Mouse (Mus musculus) kidney, embryonic 14.5 days (tissue): ENCODE data around the gene Gtf3c5. TPM values are rescaled to one million over a fixed set of nuclear protein-coding genes. Genes with fewer than 3 reads are reported as not detected.

Experiments
- ATAC-seq: fragments of 200-750 bp; cut with Nextera tagmentation; 2 replicates; pipeline ENCODE4 v1.8.0; 2017; ENCODE audit warnings: moderate number of reproducible peaks, mild to moderate bottlenecking, moderate TSS enrichment, moderate library complexity; ENCODE audit not compliant: low FRiP score, low TSS enrichment
- H3K27ac ChIP-seq: fragments of 300-500 bp; sonication (generic); 2 replicates; pipeline ENCODE4 v1.5.1; 2014; ENCODE audit warnings: low read depth, mild to moderate bottlenecking, low read length, moderate library complexity, mixed read lengths
- H3K27me3 ChIP-seq: fragments of 300-500 bp; sonication (generic); 2 replicates; pipeline ENCODE4 v1.6.1; 2014; ENCODE audit warnings: mild to moderate bottlenecking, low read length; ENCODE audit not compliant: control insufficient read depth, insufficient read depth
- H3K36me3 ChIP-seq: fragments of 300-500 bp; sonication (generic); 2 replicates; pipeline ENCODE4 v1.6.1; 2014; ENCODE audit warnings: low read length, mixed read lengths; ENCODE audit not compliant: control insufficient read depth, insufficient read depth
- H3K4me1 ChIP-seq: fragments of 300-500 bp; sonication (generic); 2 replicates; pipeline ENCODE4 v1.6.1; 2014; ENCODE audit warnings: low read length, mixed read lengths; ENCODE audit not compliant: control insufficient read depth, insufficient read depth
- H3K4me2 ChIP-seq: fragments of 300-500 bp; sonication (generic); replicated peaks from 2 replicates; pipeline ENCODE4 v1.6.1; 2014; ENCODE audit warnings: low read depth, mild to moderate bottlenecking, low read length
- H3K4me3 ChIP-seq: fragments of 300-500 bp; sonication (generic); 2 replicates; pipeline ENCODE4 v1.5.1; 2014; ENCODE audit warnings: mild to moderate bottlenecking, low read length
- H3K9ac ChIP-seq: fragments of 300-500 bp; sonication (generic); 2 replicates; pipeline ENCODE4 v1.6.1; 2014; ENCODE audit warnings: low read depth, mild to moderate bottlenecking, low read length, moderate library complexity
- H3K9me3 ChIP-seq: fragments of 300-500 bp; sonication (generic); 2 replicates; pipeline ENCODE4 v1.6.1; 2016; ENCODE audit warnings: low read length; ENCODE audit not compliant: control insufficient read depth
- WGBS: fragments of 180-500 bp; shearing (Covaris S2); extraction: QIAGEN DNeasy Blood & Tissue Kit; methylation state at CpG from one replicate; pipeline ENCODE4 v1.1.7; 2014; 5-methylcytosine and 5-hydroxymethylcytosine counted together
- polyA plus RNA-seq: library from polyadenylated mRNA; unstranded; fragments of >200 nt; fragmentation: Nextera tagmentation; extraction: Ambion mirVana; gene quantifications from 2 replicates; pipeline ENCODE4 v1.2.1, GENCODE M21; 2014

Gene Gtf3c5
- polyA plus RNA-seq, 1 experiment from 2014 or later: 35.8 TPM

DNA sequence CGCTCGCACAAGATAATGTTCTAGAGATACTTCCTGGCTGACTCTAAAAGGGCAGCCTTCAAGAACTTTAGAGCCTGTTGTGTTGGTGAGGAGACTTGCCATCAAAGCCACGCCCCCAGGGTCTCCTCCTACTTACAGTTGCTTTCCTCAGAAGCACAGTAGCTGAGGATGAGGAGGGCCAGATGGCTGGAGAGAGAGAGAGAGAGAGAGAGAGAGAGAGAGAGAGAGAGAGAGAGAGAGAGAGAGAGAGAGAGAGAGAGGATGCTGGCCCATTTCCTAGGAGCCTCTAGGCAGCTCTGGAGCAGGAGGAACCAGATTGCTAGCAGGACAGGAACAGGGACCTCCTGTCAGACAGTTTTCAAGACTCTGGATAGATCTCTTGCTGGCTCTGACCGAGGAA lies 47.4 kb downstream of the Gtf3c5 start:
- WGBS: 53% methylated on average over 4 of the region's 4 CpGs
- Histone ChIP-seq H3K27me3 (no peaks in the 10 kb centered on the region), H3K4me3 (no peak overlapping the region), H3K27ac (no peak overlapping the region), H3K4me2 (no peak overlapping the region), H3K9me3 (no peaks in the 10 kb centered on the region), H3K4me1 (peaks cover 49% of the 10 kb centered on the region), H3K9ac (no peak overlapping the region), H3K36me3 (no peaks in the 10 kb centered on the region; the same call in 1 of the 2 replicates)
- ATAC-seq: no peak

DNA sequence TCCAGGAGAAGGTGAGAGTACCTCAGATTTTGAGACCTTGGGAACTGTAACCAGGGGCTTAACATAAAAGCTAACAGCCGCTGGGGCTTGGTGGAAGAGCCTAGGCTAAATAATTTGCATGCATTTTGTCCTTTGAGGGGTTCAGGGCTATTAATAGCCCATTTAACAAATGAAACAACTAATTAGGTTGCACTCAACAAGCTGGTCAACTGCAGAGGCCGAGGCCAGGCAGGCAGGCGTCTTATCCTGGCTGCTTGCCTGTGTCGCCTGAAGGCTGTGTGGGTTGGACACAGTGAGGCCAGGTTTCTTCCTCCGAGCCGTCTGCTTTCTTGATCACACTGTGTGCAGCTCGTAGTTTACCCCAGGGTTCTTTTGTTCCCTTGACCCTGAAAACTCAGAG lies 47.9 kb downstream of the Gtf3c5 start:
- no peak overlapping the region for H3K27ac ChIP-seq
- peaks cover 52% of the 10 kb centered on the region for H3K4me1 ChIP-seq
- WGBS: 44% methylated on average over 7 of the region's 7 CpGs
- no peak for ATAC-seq
- H3K9me3 ChIP-seq: no peaks in the 10 kb centered on the region
- H3K4me3 ChIP-seq: no peak overlapping the region
- H3K4me2 ChIP-seq: peak overlapping the region; percentile 84; the same call in 1 of the 2 replicates
- no peaks in the 10 kb centered on the region for H3K36me3 ChIP-seq
- H3K27me3 ChIP-seq: no peaks in the 10 kb centered on the region
- H3K9ac ChIP-seq: no peak overlapping the region

DNA sequence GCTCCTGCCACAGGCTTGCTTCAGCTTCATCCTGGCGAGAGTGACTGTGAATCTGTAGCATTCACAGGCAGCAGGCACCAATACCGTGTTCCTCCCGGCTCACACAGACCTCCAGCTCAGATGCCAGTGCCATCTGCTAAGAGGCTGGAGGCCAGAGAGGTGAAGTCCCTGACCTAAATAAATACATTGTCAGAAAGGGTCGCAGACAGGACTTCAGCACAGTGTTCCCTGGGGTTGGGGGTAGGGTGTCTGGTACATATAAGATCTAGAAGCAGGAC lies 48.3 kb downstream of the Gtf3c5 start:
- Histone ChIP-seq H3K4me1 (peaks cover 57% of the 10 kb centered on the region), H3K36me3 (no peaks in the 10 kb centered on the region), H3K9ac (no peak overlapping the region), H3K4me3 (peak overlapping the region; percentile 8; the same call in 1 of the 2 replicates), H3K27ac (peak overlapping the region; percentile 52; the same call in 1 of the 2 replicates), H3K9me3 (no peaks in the 10 kb centered on the region), H3K4me2 (peak overlapping the region; percentile 84; the same call in 1 of the 2 replicates), H3K27me3 (no peaks in the 10 kb centered on the region)
- 30% methylated on average over 4 of the region's 4 CpGs for WGBS
- ATAC-seq: no peak

DNA sequence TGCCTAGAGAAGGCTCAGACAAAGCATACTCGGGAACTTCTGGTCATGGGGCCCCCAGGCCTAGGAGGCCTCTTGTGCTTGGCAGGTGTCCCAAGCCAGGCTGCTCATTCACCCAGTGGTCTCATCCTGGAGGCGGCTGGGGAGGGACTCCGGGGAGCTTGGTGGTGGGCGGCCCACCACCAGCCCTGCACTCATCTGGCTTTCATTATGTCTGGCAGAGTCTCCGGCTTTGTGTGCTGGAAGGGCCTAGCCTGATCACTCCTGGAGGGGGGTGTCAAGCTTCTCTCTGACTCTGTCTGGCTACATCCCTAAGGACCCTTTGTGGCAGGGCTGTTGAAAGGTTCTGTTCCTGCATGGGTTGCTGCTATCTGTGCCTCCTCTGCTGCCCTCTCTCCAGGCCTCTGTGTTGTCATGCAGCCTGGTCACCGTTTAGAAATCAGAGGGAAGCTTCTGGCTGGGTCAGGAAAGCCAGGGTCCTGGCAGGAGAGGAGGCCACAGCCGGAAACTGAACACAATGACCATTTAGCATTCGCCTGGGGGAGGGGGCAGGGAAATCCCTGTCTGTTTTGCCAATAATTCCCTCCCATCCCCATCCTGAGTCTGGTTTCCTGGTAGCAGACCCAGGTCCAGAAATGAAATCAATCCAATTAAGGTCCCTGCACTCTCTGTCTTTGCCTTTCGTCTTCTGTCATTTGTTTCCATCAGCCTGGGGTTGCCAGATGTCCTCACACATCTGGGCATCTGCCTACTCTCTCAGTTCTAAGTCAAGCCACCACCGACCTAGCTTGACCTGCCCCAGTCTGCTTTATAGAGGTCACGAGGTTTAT lies 48.9 kb downstream of the Gtf3c5 start:
- peak overlapping the region; percentile 65; the same call in 1 of the 2 replicates for H3K4me3 ChIP-seq
- no peaks in the 10 kb centered on the region for H3K9me3 ChIP-seq
- no peak for ATAC-seq
- H3K27me3 ChIP-seq: no peaks in the 10 kb centered on the region
- H3K36me3 ChIP-seq: no peaks in the 10 kb centered on the region
- H3K9ac ChIP-seq: peak overlapping the region; percentile 74; the same call in 1 of the 2 replicates
- WGBS: 44% methylated on average over 11 of the region's 11 CpGs
- H3K27ac ChIP-seq: peak overlapping the region; percentile 52
- peaks cover 60% of the 10 kb centered on the region for H3K4me1 ChIP-seq
- H3K4me2 ChIP-seq: peak overlapping the region; percentile 84

DNA sequence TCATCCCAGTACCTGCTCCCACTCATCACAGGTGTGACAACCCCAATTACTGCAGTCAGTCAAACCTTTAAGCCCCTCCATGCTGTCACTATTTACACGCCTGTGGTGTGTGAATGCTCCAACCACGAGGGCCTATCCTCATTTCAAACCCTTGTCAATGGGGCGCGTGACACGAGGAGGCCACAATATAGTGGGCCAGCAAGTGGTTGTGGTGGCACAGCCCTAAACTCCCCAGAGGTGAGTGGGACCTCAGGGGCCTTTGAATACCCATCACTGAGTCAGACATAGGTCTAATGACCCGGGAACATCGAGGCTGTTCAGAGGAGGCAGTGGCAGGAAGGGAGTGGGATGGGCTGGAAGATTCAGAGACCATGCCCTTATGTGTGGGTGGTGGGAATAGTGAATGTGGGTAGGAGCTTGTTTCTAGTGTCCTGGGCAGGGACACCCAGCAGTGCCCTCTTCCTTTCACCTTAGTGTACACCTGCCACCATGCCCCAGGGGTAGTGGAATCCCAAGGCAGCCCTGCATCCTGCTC lies 49.6 kb downstream of the Gtf3c5 start:
- no peaks in the 10 kb centered on the region for H3K36me3 ChIP-seq
- peak overlapping the region; percentile 84 for H3K4me2 ChIP-seq
- no peaks in the 10 kb centered on the region for H3K27me3 ChIP-seq
- no peak for ATAC-seq
- H3K4me3 ChIP-seq: peak overlapping the region; percentile 65
- H3K9ac ChIP-seq: peak overlapping the region; percentile 74; the same call in 1 of the 2 replicates
- peaks cover 56% of the 10 kb centered on the region for H3K4me1 ChIP-seq
- 64% methylated on average over 7 of the region's 7 CpGs for WGBS
- H3K27ac ChIP-seq: peak overlapping the region; percentile 62
- H3K9me3 ChIP-seq: no peaks in the 10 kb centered on the region

DNA sequence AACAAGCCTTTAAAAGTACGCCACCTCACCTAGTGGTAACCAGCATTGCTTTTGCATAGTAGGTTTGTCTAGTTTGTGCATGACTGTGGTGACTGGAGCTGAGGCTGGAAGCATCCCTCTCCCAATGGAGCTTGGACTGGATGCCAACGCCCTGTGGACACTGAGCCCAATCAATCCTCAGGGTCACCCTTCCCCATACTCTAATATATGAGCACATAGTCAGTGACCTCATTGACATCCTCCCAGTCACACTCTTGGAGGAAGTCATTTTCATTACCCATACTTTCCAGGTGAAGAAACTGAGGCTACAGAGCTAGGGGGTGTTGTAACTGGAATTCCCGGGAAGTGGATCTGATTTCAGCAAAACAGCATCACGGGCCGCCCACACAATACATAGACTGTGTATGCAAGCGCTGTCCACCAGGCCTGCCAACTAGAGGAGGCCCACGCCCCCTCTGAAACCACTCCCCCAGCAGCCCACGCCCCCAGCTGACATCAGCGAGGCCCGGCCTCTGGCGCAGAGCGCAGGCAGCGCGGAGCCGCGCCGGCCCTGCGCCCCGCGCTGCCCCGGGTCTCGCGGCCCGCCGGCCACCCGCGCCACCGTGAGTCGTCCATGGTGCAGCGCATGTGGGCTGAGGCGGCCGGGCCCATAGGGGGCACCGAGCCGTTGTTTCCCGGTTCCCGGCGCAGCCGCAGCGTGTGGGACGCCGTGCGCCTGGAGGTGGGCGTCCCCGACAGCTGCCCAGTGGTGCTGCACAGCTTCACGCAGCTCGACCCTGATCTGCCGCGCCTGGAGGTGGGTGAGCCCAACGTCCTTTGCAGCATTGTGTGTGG lies 50.4 kb downstream of the Gtf3c5 start:
- 2% methylated on average over 49 of the region's 49 CpGs for WGBS
- Histone ChIP-seq H3K4me3 (peak overlapping the region; percentile 65), H3K4me1 (peaks cover 51% of the 10 kb centered on the region)

DNA sequence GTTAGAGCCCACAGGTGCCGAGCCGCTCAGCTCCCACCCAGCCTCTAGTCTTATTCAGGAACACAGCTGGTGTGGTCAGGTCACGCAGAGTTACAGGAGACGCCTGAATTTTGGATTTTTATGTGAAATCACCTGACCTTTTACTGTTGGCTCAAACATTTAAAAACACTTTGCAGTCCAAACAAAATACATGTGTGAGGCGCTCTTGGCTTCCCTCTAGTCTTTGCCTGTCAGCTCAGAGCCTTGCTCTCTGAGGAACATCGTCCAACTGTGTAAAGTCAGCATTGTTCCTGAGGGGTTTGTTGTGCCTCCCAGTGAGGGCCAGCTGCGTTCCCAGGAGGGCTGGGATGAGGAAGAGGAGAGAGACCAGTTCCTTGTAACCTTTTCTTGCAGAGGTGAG lies 53.2 kb downstream of the Gtf3c5 start:
- Histone ChIP-seq H3K4me2 (no peak overlapping the region), H3K9me3 (no peaks in the 10 kb centered on the region), H3K27ac (peak overlapping the region; percentile 1; the same call in 1 of the 2 replicates), H3K4me1 (peaks cover 54% of the 10 kb centered on the region), H3K27me3 (no peaks in the 10 kb centered on the region), H3K9ac (no peak overlapping the region), H3K4me3 (no peak overlapping the region), H3K36me3 (no peaks in the 10 kb centered on the region)
- WGBS: 54% methylated on average over 7 of the region's 7 CpGs
- no peak for ATAC-seq

More for the DNA sequence above, 50.4 kb downstream of the Gtf3c5 start:
- no peaks in the 10 kb centered on the region for H3K27me3 ChIP-seq
- ATAC-seq: peak; percentile 90
- no peaks in the 10 kb centered on the region for H3K9me3 ChIP-seq
- peak overlapping the region; percentile 84 for H3K4me2 ChIP-seq
- peak overlapping the region; percentile 62 for H3K27ac ChIP-seq
- no peaks in the 10 kb centered on the region for H3K36me3 ChIP-seq
- peak overlapping the region; percentile 74 for H3K9ac ChIP-seq

DNA sequence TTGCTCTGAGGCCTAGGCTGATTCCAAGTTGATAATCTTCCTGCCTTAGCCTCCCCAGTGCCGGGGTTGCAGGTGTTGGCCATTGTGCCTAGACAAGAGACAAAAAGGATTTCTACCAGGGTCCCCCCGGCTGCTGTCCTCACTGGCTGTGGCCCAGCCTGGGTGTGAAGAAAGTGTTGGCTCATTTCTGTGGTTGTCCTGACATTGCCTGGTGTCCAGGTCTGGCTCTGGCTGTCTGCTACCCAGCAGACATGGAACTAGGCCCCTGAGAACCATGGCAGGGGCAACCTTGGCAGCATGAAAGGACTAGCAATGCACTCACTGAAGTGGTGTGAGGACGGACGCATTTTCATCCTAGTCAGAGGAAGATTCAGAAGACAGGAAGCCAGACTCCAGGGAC lies 53.7 kb downstream of the Gtf3c5 start:
- Histone ChIP-seq H3K9me3 (no peaks in the 10 kb centered on the region), H3K27me3 (no peaks in the 10 kb centered on the region), H3K4me2 (no peak overlapping the region), H3K4me1 (peaks cover 55% of the 10 kb centered on the region), H3K27ac (no peak overlapping the region), H3K36me3 (no peaks in the 10 kb centered on the region), H3K9ac (no peak overlapping the region), H3K4me3 (no peak overlapping the region)
- WGBS: 79% methylated on average over 4 of the region's 4 CpGs
- no peak for ATAC-seq
